Mouse (Mus musculus) midbrain, embryonic 11.5 days (tissue): ENCODE measurements around the gene Them4. TPM values are rescaled to one million over a fixed set of nuclear protein-coding genes. Genes with fewer than 3 reads are reported as not detected.

Experiments used
- ATAC-seq: fragments of 200-750 bp; cut with Nextera tagmentation; 2 replicates; pipeline ENCODE4 v1.8.0; 2017; ENCODE audit warnings: moderate TSS enrichment, moderate library complexity; ENCODE audit not compliant: low FRiP score
- DNase-seq: peaks from one replicate; pipeline ENCODE4 v3.0.0; 2015; ENCODE audit warnings: low spot score; ENCODE audit errors: missing footprints
- H3K27ac ChIP-seq: fragments of 300-500 bp; sonication (generic); 2 replicates; pipeline ENCODE4 v1.5.1; 2014; ENCODE audit warnings: low read depth, low read length
- H3K27me3 ChIP-seq: fragments of 300-500 bp; sonication (generic); 2 replicates; pipeline ENCODE4 v1.6.1; 2014; ENCODE audit warnings: mild to moderate bottlenecking, low read length, moderate library complexity, mixed read lengths; ENCODE audit not compliant: control insufficient read depth, insufficient read depth
- H3K36me3 ChIP-seq: fragments of 300-500 bp; sonication (generic); 2 replicates; pipeline ENCODE4 v1.6.1; 2014; ENCODE audit warnings: mild to moderate bottlenecking, low read length, moderate library complexity, mixed read lengths; ENCODE audit not compliant: control insufficient read depth, insufficient read depth
- H3K4me1 ChIP-seq: fragments of 300-500 bp; sonication (generic); 2 replicates; pipeline ENCODE4 v1.6.1; 2014; ENCODE audit warnings: low read length; ENCODE audit not compliant: control insufficient read depth, insufficient read depth
- H3K4me2 ChIP-seq: fragments of 300-500 bp; sonication (generic); 2 replicates; pipeline ENCODE4 v1.6.1; 2014; ENCODE audit warnings: mild to moderate bottlenecking, moderate library complexity
- H3K4me3 ChIP-seq: fragments of 300-500 bp; sonication (generic); 2 replicates; pipeline ENCODE4 v1.5.1; 2014; ENCODE audit warnings: low read depth, low read length
- H3K9ac ChIP-seq: fragments of 300-500 bp; sonication (generic); 2 replicates; pipeline ENCODE4 v1.6.1; 2014; ENCODE audit warnings: low read length
- H3K9me3 ChIP-seq: fragments of 300-500 bp; sonication (generic); 2 replicates; pipeline ENCODE4 v1.6.1; 2016; ENCODE audit warnings: low read length; ENCODE audit not compliant: control insufficient read depth
- WGBS: fragments of 180-500 bp; shearing (Covaris S2); extraction: QIAGEN DNeasy Blood & Tissue Kit; methylation state at CpG from one replicate; pipeline ENCODE4 v1.1.7; 2014; 5-methylcytosine and 5-hydroxymethylcytosine counted together
- polyA plus RNA-seq: library from polyadenylated mRNA; unstranded; fragments of >200 nt; fragmentation: Nextera tagmentation; extraction: Ambion mirVana; gene quantifications from 2 replicates; pipeline ENCODE4 v1.2.1, GENCODE M21; 2014

The Them4 gene
- polyA plus RNA-seq, 1 experiment from 2014 or later: 12.8 TPM

GRCm38 (mm10) chr3:94362138-94362537 lies 52.2 kb downstream of the Them4 start, which contains the start of gene C2cd4d:
C2cd4d (plus strand) TSS chr3:94362438.
- Histone ChIP-seq H3K4me2 (peak within 1 kb of the TSS; percentile 82), H3K4me3 (peak within 1 kb of the TSS; percentile 55), H3K27me3 (peaks cover 29% of the 10 kb centered on the region), H3K9ac (peak within 1 kb of the TSS; percentile 86), H3K27ac (no peak within 1 kb of the TSS), H3K36me3 (no peaks in the 10 kb centered on the region), H3K9me3 (peaks cover 3% of the 10 kb centered on the region; the same call in 1 of the 2 replicates), H3K4me1 (peaks cover 3% of the 10 kb centered on the region)
- DNase-seq: peak; percentile 86
- 29% methylated on average over 7 of the region's 7 CpGs for WGBS
- no peak for ATAC-seq

GRCm38 (mm10) chr3:94363291-94364153 lies 53.6 kb downstream of the Them4 start:
- WGBS: 5% methylated on average over 97 of the region's 97 CpGs

DNA sequence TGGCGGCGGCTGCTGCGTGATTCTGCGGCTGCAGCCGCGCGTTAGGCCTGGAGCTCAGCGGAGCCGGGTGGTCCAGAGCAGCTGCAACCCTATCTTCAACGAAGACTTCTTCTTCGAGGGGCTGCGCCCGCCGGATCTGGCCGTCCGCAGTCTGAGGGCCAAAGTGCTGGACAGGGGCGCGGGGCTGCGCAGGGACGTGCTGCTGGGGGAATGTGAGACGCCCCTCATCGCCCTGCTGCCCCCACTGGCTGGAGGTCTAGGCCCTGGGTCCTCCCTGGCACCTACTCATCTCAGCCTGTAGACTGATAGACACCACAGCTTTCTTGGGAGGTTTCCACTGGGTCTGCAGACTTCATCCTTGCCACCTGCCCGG lies 54.3 kb downstream of the Them4 start:
- ATAC-seq (peak; percentile 72), DNase-seq (peak; percentile 94)
- Histone ChIP-seq H3K27ac (no peak overlapping the region), H3K9ac (peak overlapping the region; percentile 86), H3K9me3 (peaks cover 3% of the 10 kb centered on the region; the same call in 1 of the 2 replicates), H3K4me1 (peaks cover 3% of the 10 kb centered on the region), H3K36me3 (no peaks in the 10 kb centered on the region), H3K27me3 (peaks cover 29% of the 10 kb centered on the region), H3K4me3 (peak overlapping the region; percentile 55), H3K4me2 (peak overlapping the region; percentile 82)
- WGBS: 4% methylated on average over 17 of the region's 23 CpGs

More at GRCm38 (mm10) chr3:94363291-94364153, 53.6 kb downstream of the Them4 start:
- Histone ChIP-seq H3K9me3 (peaks cover 3% of the 10 kb centered on the region; the same call in 1 of the 2 replicates), H3K9ac (peak overlapping the region; percentile 86), H3K4me1 (peaks cover 3% of the 10 kb centered on the region), H3K4me2 (peak overlapping the region; percentile 82), H3K27ac (no peak overlapping the region), H3K36me3 (no peaks in the 10 kb centered on the region), H3K4me3 (peak overlapping the region; percentile 55), H3K27me3 (peaks cover 29% of the 10 kb centered on the region)
- ATAC-seq (peak; percentile 79), DNase-seq (peak; percentile 96)

DNA sequence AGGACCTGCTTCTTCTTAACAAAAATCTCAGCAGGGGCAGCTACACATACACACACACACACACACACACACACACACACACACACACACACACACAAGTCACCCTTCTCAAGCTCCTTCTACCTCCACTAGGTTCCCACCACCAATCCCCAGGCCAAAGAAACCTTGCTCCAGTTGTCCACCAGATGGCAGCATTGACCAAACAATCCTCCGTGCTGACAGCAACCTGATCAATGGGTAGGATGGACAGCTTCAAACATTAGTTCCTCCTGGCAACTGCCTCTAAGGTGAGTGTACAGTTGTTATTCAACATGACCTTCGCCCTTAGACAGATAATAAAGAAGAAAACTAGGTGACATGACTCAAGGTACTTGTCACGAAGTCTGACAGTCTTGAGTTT lies 56.9 kb downstream of the Them4 start:
- peaks cover 28% of the 10 kb centered on the region for H3K27me3 ChIP-seq
- peaks cover 6% of the 10 kb centered on the region for H3K4me1 ChIP-seq
- H3K9ac ChIP-seq: no peak overlapping the region
- no peaks in the 10 kb centered on the region for H3K36me3 ChIP-seq
- H3K9me3 ChIP-seq: peaks cover 3% of the 10 kb centered on the region; the same call in 1 of the 2 replicates
- H3K4me3 ChIP-seq: no peak overlapping the region
- no peak overlapping the region for H3K4me2 ChIP-seq
- 17% methylated on average over 3 of the region's 3 CpGs for WGBS
- peak; percentile 97 for DNase-seq
- H3K27ac ChIP-seq: no peak overlapping the region
- peak; percentile 31; the same call in 1 of the 2 replicates for ATAC-seq

GRCm38 (mm10) chr3:94367511-94367910 lies 57.6 kb downstream of the Them4 start:
- no peak overlapping the region for H3K4me3 ChIP-seq
- H3K27ac ChIP-seq: no peak overlapping the region
- no peaks in the 10 kb centered on the region for H3K36me3 ChIP-seq
- ATAC-seq (no peak), DNase-seq (no peak)
- no peak overlapping the region for H3K4me2 ChIP-seq
- peaks cover 8% of the 10 kb centered on the region for H3K4me1 ChIP-seq
- 80% methylated on average over 6 of the region's 6 CpGs for WGBS
- H3K9me3 ChIP-seq: peaks cover 3% of the 10 kb centered on the region; the same call in 1 of the 2 replicates
- no peak overlapping the region for H3K9ac ChIP-seq
- H3K27me3 ChIP-seq: peaks cover 22% of the 10 kb centered on the region

- H3K9ac ChIP-seq: no peak overlapping the region
- H3K27ac ChIP-seq: no peak overlapping the region
- H3K4me3 ChIP-seq: no peak overlapping the region
- DNase-seq: no peak
- H3K27me3 ChIP-seq: peaks cover 10% of the 10 kb centered on the region
- peaks cover 11% of the 10 kb centered on the region for H3K4me1 ChIP-seq
- no peak overlapping the region for H3K4me2 ChIP-seq
- no peaks in the 10 kb centered on the region for H3K36me3 ChIP-seq
- H3K9me3 ChIP-seq: no peaks in the 10 kb centered on the region
- WGBS: 68% methylated on average over 6 of the region's 6 CpGs
- no peak for ATAC-seq
Observed at GRCm38 (mm10) chr3:94368631-94369030, 58.7 kb downstream of the Them4 start.

- H3K9ac ChIP-seq: no peak overlapping the region
- 62% methylated on average over 2 of the region's 2 CpGs for WGBS
- no peak overlapping the region for H3K27ac ChIP-seq
- H3K36me3 ChIP-seq: no peaks in the 10 kb centered on the region
- ATAC-seq: no peak
- H3K27me3 ChIP-seq: peaks cover 3% of the 10 kb centered on the region
- no peak for DNase-seq
- peaks cover 14% of the 10 kb centered on the region for H3K4me1 ChIP-seq
- H3K9me3 ChIP-seq: no peaks in the 10 kb centered on the region
- no peak overlapping the region for H3K4me3 ChIP-seq
- H3K4me2 ChIP-seq: no peak overlapping the region
Observed at GRCm38 (mm10) chr3:94369709-94370108, 59.8 kb downstream of the Them4 start.

DNA sequence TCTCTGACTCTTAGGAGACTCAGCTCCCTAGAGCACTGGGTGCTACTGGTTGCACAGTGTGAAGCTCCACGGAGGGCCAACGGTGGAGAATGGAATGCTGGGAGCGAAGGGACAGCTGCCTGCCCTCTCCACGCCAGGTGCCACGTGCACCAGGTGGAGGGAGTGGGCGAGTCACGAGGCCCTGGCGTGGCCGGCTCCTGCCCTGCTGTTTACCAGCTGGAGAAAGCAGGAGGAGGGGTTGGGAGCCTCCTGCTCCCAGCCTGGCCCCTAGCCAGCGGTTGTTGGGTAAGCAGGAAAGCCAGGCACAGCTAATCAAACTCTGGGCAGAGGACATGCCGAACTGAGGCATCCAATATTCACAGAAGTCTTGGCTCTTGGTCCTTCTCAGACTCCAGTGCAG lies 61.7 kb downstream of the Them4 start:
- Histone ChIP-seq H3K4me3 (no peak overlapping the region), H3K27ac (no peak overlapping the region), H3K4me2 (no peak overlapping the region), H3K4me1 (peaks cover 14% of the 10 kb centered on the region), H3K27me3 (no peaks in the 10 kb centered on the region), H3K9me3 (no peaks in the 10 kb centered on the region), H3K9ac (no peak overlapping the region), H3K36me3 (no peaks in the 10 kb centered on the region)
- DNase-seq: no peak
- 5% methylated on average over 11 of the region's 11 CpGs for WGBS
- ATAC-seq: peak; percentile 12; the same call in 1 of the 2 replicates

GRCm38 (mm10) chr3:94372038-94372437 lies 62.1 kb downstream of the Them4 start:
- H3K4me2 ChIP-seq: no peak overlapping the region

More at GRCm38 (mm10) chr3:94372038-94372437, 62.1 kb downstream of the Them4 start:
- Histone ChIP-seq H3K27ac (no peak overlapping the region), H3K9ac (no peak overlapping the region), H3K9me3 (no peaks in the 10 kb centered on the region), H3K36me3 (no peaks in the 10 kb centered on the region), H3K4me3 (no peak overlapping the region), H3K4me1 (peaks cover 14% of the 10 kb centered on the region), H3K27me3 (no peaks in the 10 kb centered on the region)
- 0% methylated on average over 3 of the region's 3 CpGs for WGBS
- ATAC-seq (peak; percentile 28; the same call in 1 of the 2 replicates), DNase-seq (no peak)
